Mouse (Mus musculus): ENCODE results near the gene Scd2.

- no peak for TF ChIP-seq POLR2A (IDR thresholded peaks at IDR 0.05; ENCODE audit: extremely low read depth, insufficient read depth, low read length)
- TF ChIP-seq CTCF (IDR thresholded peaks at IDR 0.05; ENCODE audit: extremely low read depth, insufficient read depth, low read length), result no peak
Measured at GRCm38 (mm10) chr19:44299078-44299477, 5.6 kb downstream of the Scd2 start.
